Mouse (Mus musculus) small intestine, adult 2 months (tissue): ENCODE measurements around the gene Kcnj15. TPM values are rescaled to one million over a fixed set of nuclear protein-coding genes. Genes with fewer than 3 reads are reported as not detected.

Experiments
- H3K27ac ChIP-seq: fragments of 200-500 bp; 2 replicates; pipeline ENCODE4 v1.5.1; 2012; ENCODE audit warnings: low read depth, low read length, control low read depth, inconsistent platforms; ENCODE audit not compliant: insufficient read depth
- H3K27me3 ChIP-seq: fragments of 200-500 bp; 2 replicates; pipeline ENCODE4 v1.6.1; 2012; ENCODE audit warnings: mild to moderate bottlenecking, moderate library complexity, low read length, inconsistent platforms; ENCODE audit not compliant: control insufficient read depth, insufficient read depth
- H3K36me3 ChIP-seq: fragments of 200-500 bp; 2 replicates; pipeline ENCODE4 v1.6.1; 2012; ENCODE audit warnings: mild to moderate bottlenecking, low read length, control low read depth, inconsistent platforms; ENCODE audit not compliant: control insufficient read depth, insufficient read depth
- H3K4me1 ChIP-seq: fragments of 200-500 bp; 2 replicates; pipeline ENCODE4 v1.6.1; 2012; ENCODE audit warnings: low read length, inconsistent platforms, mixed read lengths; ENCODE audit not compliant: control insufficient read depth, insufficient read depth, insufficient read length
- H3K4me3 ChIP-seq: fragments of 200-500 bp; 2 replicates; pipeline ENCODE4 v1.5.1; 2012; ENCODE audit warnings: low read depth, mild to moderate bottlenecking, control low read depth, inconsistent platforms, low read length, moderate library complexity
- CTCF ChIP-seq: fragments of 200-500 bp; IDR thresholded peaks from 2 replicates; pipeline ENCODE4 v1.5.1; 2012; ENCODE audit warnings: low read depth, mild to moderate bottlenecking, control low read depth, inconsistent platforms, low read length, moderate library complexity, mixed read lengths; ENCODE audit not compliant: insufficient replicate concordance, insufficient read length; ENCODE audit errors: extremely low read depth
- POLR2A ChIP-seq: fragments of 200-500 bp; IDR thresholded peaks from 2 replicates; pipeline ENCODE4 v1.6.1; 2012; ENCODE audit warnings: low read depth, mild to moderate bottlenecking, control low read depth, inconsistent platforms, low read length, moderate library complexity
- WGBS: fragments of 180-500 bp; shearing (Covaris S2); methylation state at CpG from one replicate; pipeline ENCODE4 v1.1.7; 2018; 5-methylcytosine and 5-hydroxymethylcytosine counted together
- polyA plus RNA-seq: library from polyadenylated mRNA; depleted of rRNA; stranded (reverse); fragments of >200 nt; gene quantifications from 2 replicates; pipeline ENCODE4 v1.2.3, GENCODE M21; 2012

Kcnj15 gene
- polyA plus RNA-seq, 1 experiment, result 0.38 TPM

DNA sequence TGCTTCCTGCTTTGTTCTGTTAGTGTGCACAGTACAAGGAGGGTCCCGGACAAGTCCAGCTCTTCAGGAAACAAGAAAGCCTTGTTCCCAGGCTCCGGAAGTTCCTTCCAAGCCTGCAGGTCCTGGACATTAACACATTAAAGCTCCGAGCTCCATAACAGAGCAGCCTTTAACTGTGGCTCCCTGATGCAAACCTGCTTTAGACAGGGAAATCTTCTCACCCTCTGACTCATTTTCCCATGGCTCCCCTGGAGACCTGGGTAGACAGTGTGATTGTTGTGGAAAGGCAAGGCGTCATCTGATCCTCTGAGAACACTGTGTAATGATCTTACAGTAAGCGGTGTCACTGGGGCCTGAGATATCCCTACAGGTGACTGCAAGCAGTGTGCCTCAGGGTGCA lies 7.0 kb downstream of the Kcnj15 start:
- Histone ChIP-seq H3K4me1 (no peaks in the 10 kb centered on the region), H3K27me3 (no peaks in the 10 kb centered on the region; the same call in 1 of the 2 replicates), H3K27ac (no peak overlapping the region), H3K4me3 (no peak overlapping the region), H3K36me3 (no peaks in the 10 kb centered on the region)
- TF ChIP-seq CTCF, result no peak
- TF ChIP-seq POLR2A, result no peak
- 77% methylated on average over 5 of the region's 5 CpGs for WGBS

DNA sequence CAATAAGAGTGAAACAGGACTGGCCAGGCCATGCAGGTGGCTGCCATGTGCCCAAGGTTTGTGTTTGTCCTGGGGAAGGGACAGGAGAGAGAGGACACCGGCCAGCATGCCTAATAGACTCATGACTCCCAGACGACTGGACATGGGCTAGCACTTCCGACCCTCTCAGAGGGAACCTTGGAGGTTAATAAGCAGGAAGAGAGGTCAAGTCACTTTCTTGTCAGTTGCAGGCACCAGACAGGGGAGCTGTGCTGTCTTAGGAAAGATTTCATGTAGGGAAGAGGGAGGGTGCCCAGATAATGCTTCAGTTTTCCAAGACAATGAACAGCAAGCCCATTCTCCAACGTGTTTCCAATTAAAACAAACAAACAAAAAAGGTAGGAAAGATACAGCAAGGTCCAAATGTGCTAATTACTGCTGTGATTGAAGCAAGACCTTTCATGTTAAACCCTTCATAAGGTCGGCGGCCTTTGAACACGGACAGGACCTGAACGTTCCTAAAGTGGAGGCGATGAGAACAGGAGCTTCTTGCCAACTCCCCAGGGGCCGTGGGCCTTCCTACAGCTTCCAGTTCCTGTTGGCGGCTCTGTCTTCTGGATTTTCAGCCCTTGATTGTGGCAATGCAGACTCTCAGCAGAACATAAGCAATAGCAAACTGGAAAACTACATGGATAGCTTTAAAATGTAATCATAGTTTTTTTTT lies 10.3 kb downstream of the Kcnj15 start:
- 70% methylated on average over 11 of the region's 11 CpGs for WGBS
- TF ChIP-seq POLR2A (no peak), CTCF (no peak)
- Histone ChIP-seq H3K27me3 (no peaks in the 10 kb centered on the region; the same call in 1 of the 2 replicates), H3K4me1 (no peaks in the 10 kb centered on the region), H3K4me3 (no peak overlapping the region), H3K27ac (no peak overlapping the region), H3K36me3 (no peaks in the 10 kb centered on the region)

- Histone ChIP-seq H3K27me3 (no peaks in the 10 kb centered on the region; the same call in 1 of the 2 replicates), H3K36me3 (no peaks in the 10 kb centered on the region), H3K4me1 (no peaks in the 10 kb centered on the region), H3K27ac (no peak overlapping the region), H3K4me3 (no peak overlapping the region)
- WGBS, result 54% methylated on average over 6 of the region's 6 CpGs
- TF ChIP-seq POLR2A (no peak), CTCF (no peak)
These were observed 12.3 kb downstream of the Kcnj15 start for GRCm38 (mm10) chr16:95269610-95270009.

- Histone ChIP-seq H3K4me1 (no peaks in the 10 kb centered on the region), H3K27me3 (no peaks in the 10 kb centered on the region), H3K27ac (no peak overlapping the region), H3K36me3 (no peaks in the 10 kb centered on the region), H3K4me3 (no peak overlapping the region)
- no peak for TF ChIP-seq POLR2A
- no peak for TF ChIP-seq CTCF
- 59% methylated on average over 2 of the region's 2 CpGs for WGBS
These were observed 15.7 kb downstream of the Kcnj15 start for GRCm38 (mm10) chr16:95273101-95273500.

GRCm38 (mm10) chr16:95275713-95276502 lies 18.6 kb downstream of the Kcnj15 start:
- no peaks in the 10 kb centered on the region for H3K36me3 ChIP-seq
- WGBS, result 70% methylated on average over 10 of the region's 10 CpGs
- no peaks in the 10 kb centered on the region for H3K27me3 ChIP-seq
- TF ChIP-seq POLR2A (no peak), CTCF (no peak)
- no peaks in the 10 kb centered on the region for H3K4me1 ChIP-seq
- H3K27ac ChIP-seq, result no peak overlapping the region
- H3K4me3 ChIP-seq, result no peak overlapping the region

DNA sequence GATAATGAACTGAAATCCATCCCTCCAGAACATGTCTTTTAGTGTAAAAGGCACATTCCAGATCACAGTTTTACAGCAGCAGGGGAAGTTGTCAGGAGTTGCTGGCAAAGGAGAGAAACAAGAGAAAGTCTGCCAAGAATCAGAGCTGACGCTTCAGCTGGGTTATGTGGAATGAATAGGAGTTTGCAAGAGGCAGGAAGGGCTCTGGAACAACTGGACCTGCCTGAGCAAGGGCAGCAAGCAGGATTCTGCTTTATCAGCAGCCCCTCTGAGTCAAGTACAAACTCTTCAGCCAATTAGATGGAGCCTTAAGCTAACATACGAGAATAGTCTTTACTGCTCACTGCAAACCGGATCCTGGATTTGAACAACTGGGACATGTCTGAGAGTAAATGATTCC lies 21.7 kb downstream of the Kcnj15 start:
- no peaks in the 10 kb centered on the region for H3K36me3 ChIP-seq
- H3K4me1 ChIP-seq, result no peaks in the 10 kb centered on the region
- WGBS, result 43% methylated on average over 3 of the region's 3 CpGs
- TF ChIP-seq POLR2A, result no peak
- no peak for TF ChIP-seq CTCF
- H3K27me3 ChIP-seq, result no peaks in the 10 kb centered on the region
- no peak overlapping the region for H3K27ac ChIP-seq
- H3K4me3 ChIP-seq, result no peak overlapping the region

DNA sequence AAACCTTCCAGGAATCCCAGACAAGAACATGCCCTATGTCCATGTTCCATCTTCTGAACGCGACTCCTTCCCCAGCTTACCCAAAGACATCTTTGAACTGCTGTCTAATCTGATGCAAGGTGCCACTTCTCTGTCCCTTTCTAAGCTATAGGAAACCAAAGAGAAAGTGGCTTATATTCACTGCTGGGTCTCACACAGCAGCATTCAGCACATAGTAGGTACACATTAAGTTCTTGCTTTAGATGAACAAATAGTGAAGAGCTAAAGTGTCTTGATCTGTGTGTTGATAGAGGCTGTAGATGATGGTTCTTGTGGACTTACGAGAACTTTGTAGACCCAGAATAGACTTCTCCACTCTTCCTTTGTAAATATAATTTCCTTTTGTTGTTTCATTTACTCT lies 23.0 kb downstream of the Kcnj15 start:
- no peaks in the 10 kb centered on the region for H3K36me3 ChIP-seq
- 90% methylated on average over 3 of the region's 3 CpGs for WGBS
- TF ChIP-seq CTCF (no peak), POLR2A (no peak)
- no peaks in the 10 kb centered on the region for H3K4me1 ChIP-seq
- no peak overlapping the region for H3K4me3 ChIP-seq
- H3K27me3 ChIP-seq, result no peaks in the 10 kb centered on the region
- no peak overlapping the region for H3K27ac ChIP-seq
